Mouse (Mus musculus) intestine, embryonic 14.5 days (tissue): ENCODE data around the gene Gm3776. TPM values are rescaled to one million over a fixed set of nuclear protein-coding genes. Genes with fewer than 3 reads are reported as not detected.
"Not testable (repeated sequence)": the region's sequence is repeated elsewhere in the genome, so short reads cannot be mapped to it uniquely, and the experiment has no call there.

Source experiments
- ATAC-seq: fragments of 200-750 bp; cut with Nextera tagmentation; replicated peaks from 2 replicates; pipeline ENCODE4 v1.8.0; 2017; ENCODE audit warnings: low read depth, moderate number of reproducible peaks, moderate TSS enrichment, moderate library complexity; ENCODE audit not compliant: low FRiP score, low TSS enrichment
- DNase-seq: peaks from one replicate; pipeline ENCODE4 v3.0.0-alpha.2; 2018; ENCODE audit warnings: low spot score
- H3K27ac ChIP-seq: fragments of 300-500 bp; sonication (generic); 2 replicates; pipeline ENCODE4 v1.5.1; 2014; ENCODE audit warnings: low read depth, mild to moderate bottlenecking, control low read depth
- H3K27me3 ChIP-seq: fragments of 300-500 bp; sonication (generic); replicated peaks from 2 replicates; pipeline ENCODE4 v1.6.1; 2014; ENCODE audit warnings: low read length, control low read depth; ENCODE audit not compliant: control insufficient read depth, insufficient read depth
- H3K36me3 ChIP-seq: fragments of 300-500 bp; sonication (generic); 2 replicates; pipeline ENCODE4 v1.6.1; 2014; ENCODE audit warnings: low read length, control low read depth; ENCODE audit not compliant: control insufficient read depth, insufficient read depth
- H3K4me1 ChIP-seq: fragments of 300-500 bp; sonication (generic); replicated peaks from 2 replicates; pipeline ENCODE4 v1.6.1; 2014; ENCODE audit warnings: low read length, control low read depth, mixed read lengths; ENCODE audit not compliant: control insufficient read depth, insufficient read depth
- H3K4me2 ChIP-seq: fragments of 300-500 bp; sonication (generic); 2 replicates; pipeline ENCODE4 v1.6.1; 2014; ENCODE audit warnings: low read length
- H3K4me3 ChIP-seq: fragments of 300-500 bp; sonication (generic); 2 replicates; pipeline ENCODE4 v1.5.1; 2014; ENCODE audit warnings: low read depth, low read length, control low read depth, mixed read lengths
- H3K9ac ChIP-seq: fragments of 300-500 bp; sonication (generic); 2 replicates; pipeline ENCODE4 v1.6.1; 2014; ENCODE audit warnings: mild to moderate bottlenecking, low read length
- H3K9me3 ChIP-seq: fragments of 300-500 bp; sonication (generic); 2 replicates; pipeline ENCODE4 v1.6.1; 2016; ENCODE audit warnings: low read length, control low read depth; ENCODE audit not compliant: control insufficient read depth
- WGBS: fragments of 180-500 bp; shearing (Covaris S2); extraction: QIAGEN DNeasy Blood & Tissue Kit; methylation state at CpG from one replicate; pipeline ENCODE4 v1.1.7; 2014; 5-methylcytosine and 5-hydroxymethylcytosine counted together
- polyA plus RNA-seq: library from polyadenylated mRNA; unstranded; fragments of >200 nt; fragmentation: Nextera tagmentation; extraction: Ambion mirVana; gene quantifications from 2 replicates; pipeline ENCODE4 v1.2.1, GENCODE M21; 2014

The Gm3776 gene
- polyA plus RNA-seq, 1 experiment from 2014 or later: 1.7 TPM

DNA sequence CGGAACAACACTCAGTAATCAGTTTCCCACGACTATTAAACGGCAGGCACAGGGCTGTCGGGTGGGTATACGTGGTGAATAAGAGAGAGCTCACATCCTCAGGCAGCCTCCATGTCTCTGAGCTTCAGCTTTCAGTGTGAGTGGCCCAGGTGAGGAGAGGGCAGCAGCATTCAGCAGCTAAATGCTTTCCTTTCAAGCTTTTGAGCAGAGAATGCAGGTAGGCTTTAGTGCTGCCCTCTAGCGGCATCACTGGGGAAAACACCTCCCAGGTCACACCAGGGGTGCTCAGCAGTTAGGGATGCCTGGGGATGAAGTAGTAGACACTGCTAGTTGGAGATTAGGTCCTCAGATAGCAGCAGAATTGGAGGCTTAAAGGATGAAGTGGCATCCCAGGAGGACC, 2.8 kb downstream of the Gm3776 start:
- not testable (repeated sequence) for H3K36me3 ChIP-seq, H3K4me1 ChIP-seq, H3K9me3 ChIP-seq, H3K4me2 ChIP-seq, H3K4me3 ChIP-seq, H3K27ac ChIP-seq, DNase-seq, H3K9ac ChIP-seq, H3K27me3 ChIP-seq
- 0% methylated on average over 1 of the region's 6 CpGs for WGBS
- peak; percentile 43; the same call in 1 of the 2 replicates for ATAC-seq

DNA sequence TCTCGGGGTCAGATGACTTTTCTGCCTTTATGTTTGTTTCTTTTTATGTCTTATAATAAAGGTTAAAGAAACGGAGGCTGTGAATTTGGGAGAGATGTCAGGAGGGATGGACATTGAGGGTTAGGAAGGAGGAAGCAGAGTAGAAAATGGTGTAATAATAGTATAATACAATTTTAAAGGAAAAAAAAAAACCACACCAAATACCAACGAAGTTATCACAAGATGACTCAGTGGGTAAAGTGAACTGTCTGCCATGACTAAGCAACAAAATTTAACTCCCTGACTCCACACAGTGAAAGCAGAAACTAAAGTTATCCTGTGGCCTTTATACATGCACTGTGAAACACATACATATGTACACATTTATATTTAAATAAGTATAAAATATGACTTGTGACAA, 14.0 kb downstream of the Gm3776 start:
- H3K9ac ChIP-seq, H3K4me1 ChIP-seq, H3K9me3 ChIP-seq, H3K27me3 ChIP-seq, H3K4me2 ChIP-seq, H3K36me3 ChIP-seq, ATAC-seq, DNase-seq, H3K4me3 ChIP-seq, H3K27ac ChIP-seq: not testable (repeated sequence)
- 81% methylated on average over 3 of the region's 3 CpGs for WGBS

DNA sequence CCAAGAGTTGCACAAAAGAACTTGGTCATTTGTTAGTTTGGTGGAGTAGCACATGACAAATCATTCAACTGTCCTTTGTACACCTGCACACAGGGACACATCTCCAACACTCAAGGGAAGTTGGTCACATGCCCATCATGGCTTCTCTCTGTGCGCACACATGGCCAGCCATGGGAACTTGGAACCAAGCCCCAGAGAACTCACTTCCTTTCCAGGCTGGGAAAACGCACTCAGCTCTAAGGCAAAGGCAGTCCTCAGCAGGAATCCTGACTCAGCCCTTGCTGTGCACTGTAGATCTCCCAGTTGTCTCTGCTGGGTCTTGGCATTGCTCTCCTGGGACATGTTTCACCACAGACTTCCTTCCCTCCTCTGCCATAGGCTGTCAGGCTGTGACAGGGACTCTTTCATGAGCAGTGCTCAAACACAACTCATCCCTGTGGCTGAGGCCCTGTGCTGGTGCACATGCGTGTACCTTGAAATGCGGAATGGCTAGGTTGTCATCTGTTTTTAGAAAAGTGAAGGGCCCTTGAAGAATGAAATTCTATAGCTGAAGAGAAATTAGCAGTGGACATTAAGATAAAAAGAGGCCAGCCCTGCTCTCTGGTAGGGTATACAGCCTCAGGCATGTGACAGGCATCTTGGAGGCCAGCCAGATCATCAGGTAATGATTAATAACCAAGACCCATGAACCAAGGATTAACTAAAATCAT, 25.2 kb downstream of the Gm3776 start:
- H3K36me3 ChIP-seq, H3K27ac ChIP-seq, H3K4me3 ChIP-seq, DNase-seq, H3K4me2 ChIP-seq, H3K9me3 ChIP-seq, H3K4me1 ChIP-seq, H3K27me3 ChIP-seq, H3K9ac ChIP-seq: not testable (repeated sequence)
- WGBS: 81% methylated on average over 4 of the region's 4 CpGs
- peak; percentile 78 for ATAC-seq

DNA sequence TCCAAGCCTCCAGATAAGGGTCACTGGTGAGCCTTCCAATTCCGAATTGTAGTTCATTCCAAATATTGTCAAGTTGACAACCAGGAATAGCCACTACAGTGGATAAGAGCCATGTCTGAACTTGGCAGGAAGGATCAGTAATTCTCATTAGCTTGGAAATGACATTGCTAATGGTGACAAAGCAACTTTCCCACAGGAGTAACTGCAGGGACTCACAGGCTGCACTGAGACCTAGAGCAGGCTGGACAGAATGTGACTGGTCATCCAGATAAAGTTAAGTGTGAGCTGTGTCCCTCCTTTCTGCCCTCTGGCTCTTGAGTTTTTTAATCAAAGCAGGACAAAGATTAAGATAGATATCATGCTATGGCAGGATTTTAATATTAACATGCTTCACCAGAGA, 32.1 kb downstream of the Gm3776 start:
- not testable (repeated sequence) for H3K9me3 ChIP-seq, H3K27ac ChIP-seq, ATAC-seq, H3K9ac ChIP-seq, H3K4me1 ChIP-seq, H3K27me3 ChIP-seq, H3K4me2 ChIP-seq, H3K36me3 ChIP-seq, H3K4me3 ChIP-seq, DNase-seq
- WGBS: 57% methylated on average over 1 of the region's 1 CpGs

DNA sequence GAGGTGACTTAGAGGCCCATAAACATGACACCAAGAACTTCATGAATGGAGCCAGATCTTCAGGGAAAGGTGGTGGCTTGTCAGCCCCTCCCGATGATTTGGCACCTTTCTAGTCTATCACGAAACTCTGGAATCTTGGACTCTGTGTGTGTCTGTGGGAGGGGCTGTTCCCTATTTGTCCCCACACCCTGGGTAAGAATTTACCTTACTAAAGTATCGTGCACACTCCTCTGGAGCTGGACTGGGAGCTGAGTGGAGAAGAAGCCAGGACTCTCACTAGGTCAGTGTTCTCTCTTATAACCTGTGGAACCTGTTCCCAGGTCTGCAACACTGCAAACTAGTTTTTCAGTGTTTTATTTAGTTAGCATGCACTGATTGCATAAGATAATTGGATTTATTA, 32.8 kb downstream of the Gm3776 start, which contains the start of gene Gm10639:
TSS of gene Gm10639 (plus strand) at position 201 of the 400 bp plus-strand sequence.
- DNase-seq, ATAC-seq, H3K9ac ChIP-seq, H3K36me3 ChIP-seq, H3K4me1 ChIP-seq, H3K27me3 ChIP-seq, H3K4me3 ChIP-seq, H3K27ac ChIP-seq, H3K9me3 ChIP-seq, H3K4me2 ChIP-seq: not testable (repeated sequence)
- 77% methylated on average over 3 of the region's 3 CpGs for WGBS

DNA sequence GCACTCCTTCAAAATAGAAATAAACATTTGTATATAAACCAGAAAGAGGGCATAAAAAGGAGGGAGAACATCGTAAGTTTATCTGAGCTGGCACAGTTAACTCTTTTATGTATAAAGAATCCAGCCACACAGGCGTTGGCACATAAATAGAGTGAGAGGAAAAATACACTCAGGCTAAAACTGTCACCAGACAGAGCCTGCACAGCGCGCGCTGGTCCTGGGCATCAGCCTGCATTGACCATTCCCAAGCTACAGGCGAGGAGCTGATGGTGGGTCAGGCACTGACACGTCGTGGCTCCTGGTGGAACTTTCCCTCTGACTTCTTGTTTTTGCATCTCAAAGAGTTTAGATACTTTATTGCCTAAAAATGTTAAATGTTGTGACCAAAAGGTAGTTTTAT, 35.5 kb downstream of the Gm3776 start:
- H3K9me3 ChIP-seq, DNase-seq, ATAC-seq, H3K36me3 ChIP-seq, H3K4me2 ChIP-seq, H3K27ac ChIP-seq, H3K4me3 ChIP-seq, H3K27me3 ChIP-seq, H3K9ac ChIP-seq, H3K4me1 ChIP-seq: not testable (repeated sequence)
- 73% methylated on average over 8 of the region's 8 CpGs for WGBS

DNA sequence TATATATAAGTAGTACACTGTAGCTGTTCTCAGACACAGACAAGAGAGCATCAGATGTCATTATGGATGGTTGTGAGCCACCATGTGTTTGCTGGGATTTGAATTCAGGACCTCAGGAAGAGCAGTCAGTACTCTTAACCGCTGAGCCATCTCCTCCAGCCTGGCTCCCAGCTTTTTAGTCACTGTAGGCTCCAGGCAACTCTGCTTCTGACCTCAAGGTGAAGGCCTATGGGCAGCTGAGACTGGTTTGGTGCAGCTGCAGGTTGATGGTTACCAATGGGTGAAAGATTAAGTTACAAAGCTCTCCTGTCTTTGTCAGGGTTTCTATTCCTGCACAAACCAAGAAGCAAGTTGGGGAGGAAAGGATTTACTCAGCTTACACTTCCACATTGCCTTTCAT, 36.8 kb downstream of the Gm3776 start:
- 86% methylated on average over 1 of the region's 1 CpGs for WGBS
- not testable (repeated sequence) for H3K4me2 ChIP-seq, DNase-seq, H3K36me3 ChIP-seq, ATAC-seq, H3K27ac ChIP-seq, H3K4me3 ChIP-seq, H3K4me1 ChIP-seq, H3K9ac ChIP-seq, H3K9me3 ChIP-seq, H3K27me3 ChIP-seq

DNA sequence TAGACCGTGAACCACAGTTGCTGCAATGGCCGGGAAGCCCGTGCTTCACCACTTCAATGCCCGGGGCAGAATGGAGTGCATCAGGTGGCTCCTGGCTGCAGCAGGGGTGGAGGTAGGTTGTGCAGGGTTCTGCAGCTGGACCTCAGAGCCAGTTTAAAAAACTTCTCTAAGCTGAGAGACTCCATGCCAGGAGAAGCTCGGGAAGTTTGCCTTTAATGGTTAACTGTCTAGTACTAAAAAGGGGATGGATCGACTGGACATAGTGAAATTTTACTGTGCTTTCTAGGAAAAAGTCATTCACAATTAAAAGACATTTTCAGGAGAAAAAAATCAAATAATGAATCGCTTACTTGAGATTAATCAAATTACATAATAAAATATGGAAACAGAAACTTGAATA, 37.9 kb downstream of the Gm3776 start:
- not testable (repeated sequence) for DNase-seq, H3K27ac ChIP-seq, H3K4me1 ChIP-seq, H3K9ac ChIP-seq, H3K9me3 ChIP-seq, H3K36me3 ChIP-seq, H3K27me3 ChIP-seq, H3K4me2 ChIP-seq, H3K4me3 ChIP-seq, ATAC-seq
- WGBS: 77% methylated on average over 5 of the region's 7 CpGs

DNA sequence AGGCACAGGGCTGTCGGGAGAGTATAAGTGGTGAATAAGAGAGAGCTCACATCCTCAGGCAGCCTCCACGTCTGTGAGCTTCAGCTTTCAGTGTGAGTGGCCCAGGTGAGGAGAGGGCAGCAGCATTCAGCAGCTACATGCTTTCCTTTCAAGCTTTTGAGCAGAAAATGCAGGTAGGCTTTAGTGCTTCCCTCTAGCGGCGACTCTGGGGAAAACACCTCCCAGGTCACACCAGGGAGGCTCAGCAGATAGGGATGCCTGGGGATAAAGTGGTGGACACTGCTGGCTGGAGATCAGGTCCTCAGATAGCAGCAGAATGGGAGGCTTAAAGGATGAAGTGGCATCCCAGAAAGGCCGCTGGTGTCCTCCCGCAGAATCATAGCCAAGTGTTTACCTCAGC, 39.2 kb downstream of the Gm3776 start:
- not testable (repeated sequence) for H3K9me3 ChIP-seq, H3K27me3 ChIP-seq, H3K4me2 ChIP-seq, H3K27ac ChIP-seq, H3K4me3 ChIP-seq, H3K9ac ChIP-seq, H3K4me1 ChIP-seq, H3K36me3 ChIP-seq
- WGBS: 13% methylated on average over 6 of the region's 6 CpGs
- peak; percentile 87 for DNase-seq
- ATAC-seq: 0 out of 2 replicates have a peak, but pooled peaks have one; percentile 50
